Mouse (Mus musculus) megakaryocyte, embryonic 14.5 days (primary cell): ENCODE results near the gene Exoc2.

Experiments used
- FLI1 ChIP-seq: IDR thresholded peaks from 2 replicates; pipeline ENCODE4 v1.6.1; 2012; ENCODE audit warnings: low read length, inconsistent platforms, mixed read lengths
- GATA1 ChIP-seq: IDR thresholded peaks from 3 replicates; pipeline ENCODE4 v1.6.1; 2012; ENCODE audit warnings: mixed read lengths, low read length, inconsistent platforms, borderline replicate concordance

DNA sequence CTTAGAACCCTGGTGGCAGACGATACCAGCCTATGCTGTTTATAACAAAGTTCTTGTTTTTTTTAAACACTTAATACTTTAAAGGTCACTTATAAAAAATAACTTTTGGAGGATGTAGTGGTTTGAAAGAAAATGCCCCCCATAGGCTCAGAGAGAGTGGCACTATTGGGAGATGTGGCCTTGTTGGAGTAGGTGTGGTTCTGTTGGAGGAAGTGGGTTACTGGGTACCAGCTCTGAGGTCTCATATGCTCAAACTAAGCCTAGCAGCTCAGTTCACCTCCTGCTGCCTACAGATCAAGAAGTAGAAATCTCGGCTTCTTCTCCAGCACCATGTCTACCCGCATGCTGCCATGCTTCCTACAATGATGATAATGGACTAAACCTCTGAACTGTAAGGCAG lies 98.1 kb downstream of the Exoc2 start:
- TF ChIP-seq GATA1 (no peak), FLI1 (no peak)
